Mouse (Mus musculus) urinary bladder, postnatal 25 days (tissue): ENCODE measurements around the gene Ddah2.

Experiments used
- DNase-seq: peaks from one replicate; pipeline ENCODE4 v3.0.0; 2022; ENCODE audit warnings: low spot score

Gene Ddah2

GRCm38 (mm10) chr17:35104079-35104478 lies 45.2 kb downstream of the Ddah2 start:
- DNase-seq: no peak

GRCm38 (mm10) chr17:35104754-35105153 lies 45.9 kb downstream of the Ddah2 start:
- DNase-seq: no peak

- DNase-seq: no peak
Measured at GRCm38 (mm10) chr17:35105740-35106389, 47.0 kb downstream of the Ddah2 start.

- no peak for DNase-seq
Measured at GRCm38 (mm10) chr17:35106522-35106921, 47.7 kb downstream of the Ddah2 start.

- DNase-seq: no peak
Measured at GRCm38 (mm10) chr17:35108097-35108496, 49.3 kb downstream of the Ddah2 start, which contains the start of gene Ly6g5c. Gene Ly6g5c, plus strand, starts transcription at chr17:35108279.
